Mouse (Mus musculus) lung, embryonic 14.5 days (tissue): Measurements from ENCODE around the gene Atp6v0e2. TPM values are rescaled to one million over a fixed set of nuclear protein-coding genes. Genes with fewer than 3 reads are reported as not detected.

Experiments used
- ATAC-seq: fragments of 200-750 bp; cut with Nextera tagmentation; 2 replicates; pipeline ENCODE4 v1.8.0; 2017; ENCODE audit warnings: mild to moderate bottlenecking, moderate TSS enrichment, moderate library complexity; ENCODE audit not compliant: insufficient read depth
- DNase-seq: peaks from one replicate; pipeline ENCODE4 v3.0.0-alpha.2; 2015
- H3K27ac ChIP-seq: fragments of 300-500 bp; sonication (generic); 2 replicates; pipeline ENCODE4 v1.5.1; 2014; ENCODE audit warnings: low read depth, mild to moderate bottlenecking, moderate library complexity
- H3K27me3 ChIP-seq: fragments of 300-500 bp; sonication (generic); 2 replicates; pipeline ENCODE4 v1.6.1; 2014; ENCODE audit warnings: low read length, control low read depth; ENCODE audit not compliant: insufficient read depth
- H3K36me3 ChIP-seq: fragments of 300-500 bp; sonication (generic); 2 replicates; pipeline ENCODE4 v1.6.1; 2014; ENCODE audit warnings: control low read depth; ENCODE audit not compliant: insufficient read depth
- H3K4me1 ChIP-seq: fragments of 300-500 bp; sonication (generic); 2 replicates; pipeline ENCODE4 v1.6.1; 2014; ENCODE audit warnings: antibody characterized with exemption, control low read depth; ENCODE audit not compliant: insufficient read depth
- H3K4me2 ChIP-seq: fragments of 300-500 bp; sonication (generic); 2 replicates; pipeline ENCODE4 v1.6.1; 2014; ENCODE audit warnings: mild to moderate bottlenecking
- H3K4me3 ChIP-seq: fragments of 300-500 bp; sonication (generic); 2 replicates; pipeline ENCODE4 v1.5.1; 2014; ENCODE audit warnings: low read depth, low read length
- H3K9ac ChIP-seq: fragments of 300-500 bp; sonication (generic); 2 replicates; pipeline ENCODE4 v1.6.1; 2014
- H3K9me3 ChIP-seq: fragments of 300-500 bp; sonication (generic); 2 replicates; pipeline ENCODE4 v1.6.1; 2016; ENCODE audit warnings: low read depth, low read length, control low read depth
- CTCF ChIP-seq: IDR thresholded peaks from 2 replicates; pipeline ENCODE4 v1.5.1; 2016; ENCODE audit warnings: antibody characterized with exemption, low read depth
- WGBS: fragments of 180-500 bp; shearing (Covaris S2); extraction: QIAGEN DNeasy Blood & Tissue Kit; methylation state at CpG from one replicate; pipeline ENCODE4 v1.1.7; 2014; 5-methylcytosine and 5-hydroxymethylcytosine counted together
- polyA plus RNA-seq: library from polyadenylated mRNA; unstranded; fragments of >200 nt; fragmentation: Nextera tagmentation; extraction: Ambion mirVana; gene quantifications from 2 replicates; pipeline ENCODE4 v1.2.1, GENCODE M21; 2014

The Atp6v0e2 gene
- polyA plus RNA-seq, 1 experiment from 2014 or later = 7.4 TPM

DNA sequence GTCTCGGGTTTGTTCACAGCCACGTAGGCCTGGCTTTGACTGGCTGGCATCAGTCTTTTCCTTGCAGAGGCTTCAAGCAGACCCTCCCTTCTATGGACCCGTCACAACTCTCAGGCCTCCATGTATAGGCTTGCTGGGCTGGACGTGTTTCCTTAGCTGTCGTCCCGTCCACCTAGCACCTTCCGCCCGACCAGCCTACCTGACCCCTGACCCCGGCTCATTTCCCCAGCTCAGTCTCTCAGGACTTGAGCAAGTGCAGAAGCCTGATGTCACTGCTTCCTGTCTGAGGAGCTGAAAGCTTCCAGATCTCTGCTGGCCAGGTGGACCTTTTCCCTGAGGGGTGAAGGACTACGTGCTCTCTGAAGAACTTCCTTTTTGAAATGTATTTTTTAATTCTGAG is 35.9 kb downstream of the Atp6v0e2 start:
- peaks cover 11% of the 10 kb centered on the region; the same call in 1 of the 2 replicates for H3K4me1 ChIP-seq
- no peaks in the 10 kb centered on the region for H3K9me3 ChIP-seq
- TF ChIP-seq CTCF = no peak
- H3K9ac ChIP-seq = no peak overlapping the region
- DNase-seq (peak; percentile 24), ATAC-seq (peak; percentile 10; the same call in 1 of the 2 replicates)
- H3K4me3 ChIP-seq = no peak overlapping the region
- no peaks in the 10 kb centered on the region for H3K27me3 ChIP-seq
- H3K4me2 ChIP-seq = no peak overlapping the region
- H3K27ac ChIP-seq = peak overlapping the region; percentile 81
- WGBS = 30% methylated on average over 10 of the region's 10 CpGs
- no peaks in the 10 kb centered on the region for H3K36me3 ChIP-seq

GRCm38 (mm10) chr6:48573981-48574380 is 36.6 kb downstream of the Atp6v0e2 start:
- DNase-seq = no peak
- Histone ChIP-seq H3K4me3 (no peak overlapping the region), H3K27me3 (no peaks in the 10 kb centered on the region), H3K9ac (no peak overlapping the region), H3K9me3 (no peaks in the 10 kb centered on the region), H3K36me3 (no peaks in the 10 kb centered on the region), H3K4me1 (peaks cover 11% of the 10 kb centered on the region), H3K27ac (no peak overlapping the region), H3K4me2 (no peak overlapping the region)
- no peak for ATAC-seq
- 51% methylated on average over 3 of the region's 3 CpGs for WGBS
- no peak for TF ChIP-seq CTCF

DNA sequence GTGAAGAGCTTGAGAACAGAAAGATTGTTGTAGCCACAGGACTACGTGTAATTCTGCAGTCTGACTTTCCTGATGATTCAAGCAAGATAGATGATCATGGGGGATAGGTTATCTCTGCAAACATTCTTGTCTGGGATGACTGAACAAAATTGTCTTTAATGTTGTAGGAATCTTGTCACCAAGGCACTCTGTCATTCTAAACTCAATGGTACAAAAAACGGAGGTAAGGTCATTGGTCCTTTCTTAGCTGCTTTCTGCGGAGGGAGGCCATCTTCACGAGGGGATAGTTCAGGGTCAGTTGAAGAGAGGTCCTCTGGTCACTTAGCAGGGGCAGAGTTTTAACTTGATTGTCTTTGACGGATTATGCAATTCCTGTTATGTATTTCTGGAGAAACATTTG is 41.3 kb downstream of the Atp6v0e2 start:
- 22% methylated on average over 5 of the region's 5 CpGs for WGBS
- Histone ChIP-seq H3K27ac (peak overlapping the region; percentile 54; the same call in 1 of the 2 replicates), H3K9ac (no peak overlapping the region), H3K36me3 (no peaks in the 10 kb centered on the region), H3K4me2 (no peak overlapping the region), H3K4me1 (peaks cover 8% of the 10 kb centered on the region), H3K9me3 (no peaks in the 10 kb centered on the region), H3K4me3 (no peak overlapping the region), H3K27me3 (no peaks in the 10 kb centered on the region)
- TF ChIP-seq CTCF = no peak
- DNase-seq (no peak), ATAC-seq (no peak)

DNA sequence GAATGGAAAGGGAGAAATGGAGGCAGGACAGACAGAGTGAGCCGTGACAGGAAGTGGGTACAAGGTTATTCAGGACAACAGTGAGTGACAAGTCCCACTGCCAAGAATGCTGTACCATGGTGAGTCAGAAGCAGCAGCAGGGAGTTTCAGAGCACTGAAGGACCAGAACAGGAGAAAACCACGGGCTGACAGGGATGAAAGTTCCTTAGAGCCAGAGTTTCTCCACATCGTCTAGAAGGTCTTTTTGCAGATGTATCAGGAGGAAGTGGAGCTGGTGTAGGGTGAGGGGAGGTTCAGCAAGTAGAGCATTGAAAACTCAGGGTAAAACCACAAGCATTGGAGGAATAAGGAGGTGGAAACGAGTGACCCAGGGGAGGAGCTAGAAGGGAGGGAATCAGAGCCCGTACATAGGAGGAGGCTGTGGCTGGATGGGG is 41.8 kb downstream of the Atp6v0e2 start:
- ATAC-seq = peak; percentile 74
- H3K9me3 ChIP-seq = no peaks in the 10 kb centered on the region
- no peak overlapping the region for H3K4me3 ChIP-seq
- peaks cover 8% of the 10 kb centered on the region for H3K4me1 ChIP-seq
- peak overlapping the region; percentile 28; the same call in 1 of the 2 replicates for H3K4me2 ChIP-seq
- H3K36me3 ChIP-seq = no peaks in the 10 kb centered on the region
- no peak for TF ChIP-seq CTCF
- no peaks in the 10 kb centered on the region for H3K27me3 ChIP-seq
- H3K27ac ChIP-seq = peak overlapping the region; percentile 54; the same call in 1 of the 2 replicates
- DNase-seq = peak; percentile 66
- no peak overlapping the region for H3K9ac ChIP-seq
- WGBS = 13% methylated on average over 5 of the region's 5 CpGs

DNA sequence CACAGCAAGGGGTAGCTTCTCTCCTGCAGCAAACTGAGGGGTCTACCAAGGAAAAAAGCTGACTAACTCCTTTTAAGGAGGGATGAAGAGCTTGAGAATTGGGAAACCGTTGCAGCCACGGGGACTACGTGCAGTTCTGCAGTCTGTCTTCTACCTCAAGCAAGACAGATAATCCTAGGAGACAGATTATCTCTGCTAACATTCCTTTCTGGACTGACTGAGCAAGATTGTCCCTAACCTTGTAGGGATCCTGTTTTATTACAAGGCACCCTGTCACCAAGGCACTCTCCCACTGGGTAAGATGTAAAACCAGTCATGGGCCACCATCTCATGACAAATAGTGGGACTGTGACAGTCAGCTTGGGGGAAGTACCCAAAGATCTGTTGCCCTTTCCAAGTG is 43.8 kb downstream of the Atp6v0e2 start:
- 39% methylated on average over 3 of the region's 3 CpGs for WGBS
- Histone ChIP-seq H3K27ac (no peak overlapping the region), H3K9ac (no peak overlapping the region), H3K4me3 (no peak overlapping the region), H3K36me3 (no peaks in the 10 kb centered on the region), H3K4me1 (peaks cover 8% of the 10 kb centered on the region), H3K4me2 (no peak overlapping the region), H3K9me3 (no peaks in the 10 kb centered on the region), H3K27me3 (no peaks in the 10 kb centered on the region)
- ATAC-seq = no peak
- no peak for TF ChIP-seq CTCF
- no peak for DNase-seq

DNA sequence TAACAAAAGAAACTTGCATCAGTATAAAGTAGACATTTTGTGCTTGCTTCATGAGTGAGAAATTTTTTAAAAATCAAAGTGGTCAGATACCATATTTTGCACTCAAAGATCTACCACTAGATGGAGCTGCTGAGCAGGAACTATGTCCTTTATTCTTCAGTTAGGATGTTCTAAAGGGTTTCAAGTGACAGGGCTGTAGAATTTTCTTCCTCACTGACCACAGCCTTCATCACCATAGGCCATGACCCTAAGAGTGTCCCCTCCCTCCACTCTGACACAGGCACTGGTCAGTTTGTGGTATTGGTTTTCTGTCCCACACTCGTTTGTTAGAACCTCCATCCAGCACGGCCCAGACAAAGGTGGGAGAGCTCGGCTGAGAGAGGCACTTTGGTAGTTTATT is 44.6 kb downstream of the Atp6v0e2 start:
- H3K27ac ChIP-seq = no peak overlapping the region
- peak; percentile 29; the same call in 1 of the 2 replicates for ATAC-seq
- H3K4me3 ChIP-seq = no peak overlapping the region
- H3K9me3 ChIP-seq = no peaks in the 10 kb centered on the region
- no peaks in the 10 kb centered on the region for H3K36me3 ChIP-seq
- H3K4me2 ChIP-seq = no peak overlapping the region
- H3K9ac ChIP-seq = no peak overlapping the region
- TF ChIP-seq CTCF = peak; percentile 79
- WGBS = 69% methylated on average over 3 of the region's 3 CpGs
- H3K4me1 ChIP-seq = peaks cover 8% of the 10 kb centered on the region
- DNase-seq = peak; percentile 91
- no peaks in the 10 kb centered on the region for H3K27me3 ChIP-seq

DNA sequence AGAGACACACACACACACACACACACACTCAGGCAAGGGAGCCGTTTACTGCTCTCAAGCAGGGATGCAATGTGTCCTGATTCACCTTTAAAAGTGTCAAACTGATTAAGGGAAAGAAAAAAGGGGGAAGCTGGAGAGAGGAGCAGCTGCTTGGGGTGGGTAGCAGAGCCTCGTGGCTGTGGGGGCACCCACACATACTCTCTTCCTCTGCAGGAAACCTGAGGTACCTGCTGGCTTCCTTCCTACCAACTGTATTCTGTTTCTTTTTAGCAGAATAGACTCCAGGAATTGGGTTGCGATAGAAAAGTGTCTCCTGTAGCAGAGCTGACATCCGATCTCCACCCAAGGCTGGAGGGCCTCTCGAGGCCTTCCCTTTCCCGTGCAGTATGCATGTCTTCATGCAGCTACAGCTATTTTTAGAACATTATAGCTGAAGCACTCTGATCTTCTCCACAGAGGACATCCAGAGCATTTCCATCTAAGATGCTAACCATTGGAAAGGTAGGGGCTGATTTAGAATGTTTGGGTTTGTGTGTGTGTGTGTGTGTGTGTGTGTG is 51.9 kb downstream of the Atp6v0e2 start, which contains the start of gene Gm45021:
TSS of gene Gm45021 (plus strand) at position 417 of the 557 bp plus-strand sequence.
- 19% methylated on average over 6 of the region's 6 CpGs for WGBS
- H3K27ac ChIP-seq = no peak within 1 kb of the TSS
- no peaks in the 10 kb centered on the region for H3K36me3 ChIP-seq
- H3K9ac ChIP-seq = no peak within 1 kb of the TSS
- no peak within 1 kb of the TSS for H3K4me2 ChIP-seq
- ATAC-seq = no peak
- H3K9me3 ChIP-seq = no peaks in the 10 kb centered on the region
- H3K4me3 ChIP-seq = no peak within 1 kb of the TSS
- no peaks in the 10 kb centered on the region for H3K4me1 ChIP-seq
- DNase-seq = peak; percentile 26
- no peaks in the 10 kb centered on the region for H3K27me3 ChIP-seq
- TF ChIP-seq CTCF = no peak

Other genes starting within 250 kb of the Atp6v0e2 start
- gene Krba1, start 142.0 kb upstream of the Atp6v0e2 start, polyA plus RNA-seq = 18.6 and 22.3 TPM in 2 replicates
- 20.7 TPM in 2 replicates for gene Zfp467, start 91.8 kb upstream of the Atp6v0e2 start, polyA plus RNA-seq
- gene Sspo, start 89.4 kb upstream of the Atp6v0e2 start, polyA plus RNA-seq = 0.11 and 0.18 TPM in 2 replicates
- gene Lrrc61, start 17.2 kb downstream of the Atp6v0e2 start, polyA plus RNA-seq = 5.4 and 7.8 TPM in 2 replicates
- gene Rarres2, start 35.2 kb downstream of the Atp6v0e2 start, polyA plus RNA-seq = 43.1 and 47.0 TPM in 2 replicates
- not detected in 2 replicates for gene Gm45021, start 52.0 kb downstream of the Atp6v0e2 start, polyA plus RNA-seq
- 30.3 and 31.5 TPM in 2 replicates for gene Repin1, start 56.3 kb downstream of the Atp6v0e2 start, polyA plus RNA-seq
- gene Gm44965, start 56.3 kb downstream of the Atp6v0e2 start, polyA plus RNA-seq = not detected in 2 replicates
- gene Zfp775, start 64.4 kb downstream of the Atp6v0e2 start, polyA plus RNA-seq = 7.6 and 7.8 TPM in 2 replicates
- gene AI854703, start 89.1 kb downstream of the Atp6v0e2 start, polyA plus RNA-seq = 0.34 and 0.49 TPM in 2 replicates
- 1.3 and 1.5 TPM in 2 replicates for gene Gimap8, start 109.6 kb downstream of the Atp6v0e2 start, polyA plus RNA-seq
- 11.7 and 12.7 TPM in 2 replicates for gene Gimap9, start 138.5 kb downstream of the Atp6v0e2 start, polyA plus RNA-seq
- 25.6 and 27.8 TPM in 2 replicates for gene Gimap4, start 146.9 kb downstream of the Atp6v0e2 start, polyA plus RNA-seq
- 38.0 and 38.5 TPM in 2 replicates for gene Gimap6, start 170.6 kb downstream of the Atp6v0e2 start, polyA plus RNA-seq
- gene Gm28053, start 181.0 kb downstream of the Atp6v0e2 start, polyA plus RNA-seq = 3.8 and 3.9 TPM in 2 replicates
- not detected in 2 replicates for gene Gimap7, start 181.0 kb downstream of the Atp6v0e2 start, polyA plus RNA-seq
- gene Gimap1, start 201.4 kb downstream of the Atp6v0e2 start, polyA plus RNA-seq = 35.3 and 37.2 TPM in 2 replicates
- gene Gimap5, start 208.6 kb downstream of the Atp6v0e2 start, polyA plus RNA-seq = 20.7 and 21.7 TPM in 2 replicates
- gene Gimap3, start 233.2 kb downstream of the Atp6v0e2 start, polyA plus RNA-seq = not detected in 2 replicates